Mouse (Mus musculus) liver, adult 2 months (tissue): ENCODE measurements around the gene 5830473C10Rik. TPM values are rescaled to one million over a fixed set of nuclear protein-coding genes. Genes with fewer than 3 reads are reported as not detected.

Source experiments
- DNase-seq: peaks from one replicate; pipeline ENCODE4 v3.0.0-alpha.2; 2011; ENCODE audit warnings: low read depth, low spot score; ENCODE audit errors: extremely low read depth
- H3K27ac ChIP-seq: fragments of 200-500 bp; replicated peaks from 2 replicates; pipeline ENCODE4 v1.5.1; 2012; ENCODE audit warnings: low read depth, mild to moderate bottlenecking, control low read depth, inconsistent platforms, low read length; ENCODE audit not compliant: insufficient read depth
- H3K27me3 ChIP-seq: fragments of 200-500 bp; 2 replicates; pipeline ENCODE4 v1.6.1; 2012; ENCODE audit warnings: mild to moderate bottlenecking, moderate library complexity, low read length, inconsistent platforms; ENCODE audit not compliant: control insufficient read depth, insufficient read depth
- H3K36me3 ChIP-seq: fragments of 200-500 bp; 2 replicates; pipeline ENCODE4 v1.6.1; 2012; ENCODE audit warnings: low read length, inconsistent platforms; ENCODE audit not compliant: control insufficient read depth, insufficient read depth
- H3K4me1 ChIP-seq: fragments of 200-500 bp; 2 replicates; pipeline ENCODE4 v1.6.1; 2011; ENCODE audit warnings: low read length; ENCODE audit not compliant: control insufficient read depth, insufficient read depth
- H3K4me3 ChIP-seq: fragments of 200-500 bp; 2 replicates; pipeline ENCODE4 v1.5.1; 2011; ENCODE audit warnings: low read depth, mild to moderate bottlenecking, control low read depth, low read length, moderate library complexity; ENCODE audit not compliant: insufficient read depth
- H3K79me2 ChIP-seq: fragments of 200-500 bp; 2 replicates; pipeline ENCODE4 v1.6.1; 2012; ENCODE audit warnings: inconsistent platforms, mild to moderate bottlenecking, low read length, moderate library complexity; ENCODE audit not compliant: control insufficient read depth, insufficient read depth
- H3K9ac ChIP-seq: fragments of 200-500 bp; 2 replicates; pipeline ENCODE4 v1.6.1; 2012; ENCODE audit warnings: low read depth, mild to moderate bottlenecking, control low read depth, inconsistent platforms, low read length
- CTCF ChIP-seq: fragments of 200-500 bp; IDR thresholded peaks from 2 replicates; pipeline ENCODE4 v1.5.1; 2011; ENCODE audit warnings: low read depth, low read length, control low read depth
- POLR2A ChIP-seq: fragments of 200-500 bp; IDR thresholded peaks from 2 replicates; pipeline ENCODE4 v1.6.1; 2011; ENCODE audit warnings: low read length, control low read depth; ENCODE audit not compliant: insufficient read depth; ENCODE audit errors: extremely low read depth
- WGBS: fragments of 180-500 bp; shearing (Covaris S2); methylation state at CpG from one replicate; pipeline ENCODE4 v1.1.7; 2018; 5-methylcytosine and 5-hydroxymethylcytosine counted together
- polyA plus RNA-seq: library from polyadenylated mRNA; depleted of rRNA; stranded (reverse); fragments of >200 nt; gene quantifications from 2 replicates; pipeline ENCODE4 v1.2.3, GENCODE M21; 2012; rRNA removed
- total RNA-seq: library from RNA; depleted of rRNA; stranded (reverse); fragments of >200 nt; gene quantifications from 2 replicates; pipeline ENCODE4 v1.2.3, GENCODE M21; 2014; rRNA removed

Gene 5830473C10Rik
- total RNA-seq, result 22.2 and 39.4 TPM in 2 replicates
- 20.6 and 36.0 TPM in 2 replicates for polyA plus RNA-seq

GRCm38 (mm10) chr5:90560743-90561142 is at the start of gene 5830473C10Rik:
Gene 5830473C10Rik (plus strand): TSS chr5:90561107.
- 22% methylated on average over 6 of the region's 6 CpGs for WGBS
- Histone ChIP-seq H3K27ac (peak within 1 kb of the TSS; percentile 100), H3K36me3 (no peaks in the 10 kb centered on the region), H3K79me2 (0 out of 2 replicates have a peak, but pooled peaks cover 3% of the 10 kb centered on the region), H3K27me3 (no peaks in the 10 kb centered on the region), H3K4me3 (peak within 1 kb of the TSS; percentile 56), H3K9ac (peak within 1 kb of the TSS; percentile 91), H3K4me1 (peaks cover 7% of the 10 kb centered on the region)
- no peak for TF ChIP-seq POLR2A
- TF ChIP-seq CTCF, result no peak
- DNase-seq, result peak; percentile 100

GRCm38 (mm10) chr5:90512288-90512955 is 48.5 kb upstream of the 5830473C10Rik start:
- no peak overlapping the region for H3K4me3 ChIP-seq
- peak; percentile 91 for DNase-seq
- H3K9ac ChIP-seq, result no peak overlapping the region
- H3K27me3 ChIP-seq, result no peaks in the 10 kb centered on the region
- peaks cover 8% of the 10 kb centered on the region; the same call in 1 of the 2 replicates for H3K4me1 ChIP-seq
- H3K36me3 ChIP-seq, result no peaks in the 10 kb centered on the region
- WGBS, result 47% methylated on average over 6 of the region's 6 CpGs
- H3K27ac ChIP-seq, result no peak overlapping the region
- no peaks in the 10 kb centered on the region; the same call in 1 of the 2 replicates for H3K79me2 ChIP-seq
- no peak for TF ChIP-seq CTCF

DNA sequence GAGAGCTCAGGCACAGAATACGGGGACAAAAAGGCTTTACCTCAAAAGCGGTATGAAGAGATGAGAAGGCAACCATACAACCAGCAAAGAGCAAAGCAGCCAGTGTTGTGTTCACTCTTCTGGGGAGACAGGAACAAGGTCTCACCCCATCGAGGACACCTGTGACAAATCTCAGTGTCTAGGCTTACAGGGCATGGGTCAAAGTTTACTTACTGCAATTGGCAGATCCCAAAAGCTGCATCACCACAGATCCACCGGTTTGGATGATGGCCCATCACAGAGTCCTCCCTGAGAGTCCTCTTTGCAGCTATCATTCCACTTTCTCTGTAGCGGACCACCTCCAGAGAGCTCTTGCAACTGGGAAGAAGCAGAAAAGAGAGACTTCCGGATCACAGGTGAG is 45.3 kb upstream of the 5830473C10Rik start:
- WGBS, result 63% methylated on average over 6 of the region's 6 CpGs
- no peak for TF ChIP-seq CTCF
- no peak for TF ChIP-seq POLR2A
- Histone ChIP-seq H3K79me2 (no peaks in the 10 kb centered on the region; the same call in 1 of the 2 replicates), H3K27ac (0 out of 2 replicates have a peak overlapping the region, but pooled peaks have one; percentile 27), H3K4me1 (peaks cover 12% of the 10 kb centered on the region; the same call in 1 of the 2 replicates), H3K9ac (peak overlapping the region; percentile 21), H3K4me3 (no peak overlapping the region), H3K27me3 (no peaks in the 10 kb centered on the region), H3K36me3 (no peaks in the 10 kb centered on the region)
- DNase-seq, result peak; percentile 94

GRCm38 (mm10) chr5:90518356-90519100 is 42.4 kb upstream of the 5830473C10Rik start, which contains the start of gene Afm:
Gene Afm (plus strand): TSS chr5:90518932.
- peaks cover 20% of the 10 kb centered on the region; the same call in 1 of the 2 replicates for H3K4me1 ChIP-seq
- peak within 1 kb of the TSS; percentile 86 for H3K27ac ChIP-seq
- DNase-seq, result peak; percentile 90
- peaks cover 14% of the 10 kb centered on the region for H3K36me3 ChIP-seq
- H3K79me2 ChIP-seq, result no peaks in the 10 kb centered on the region
- H3K4me3 ChIP-seq, result peak within 1 kb of the TSS; percentile 68
- peak within 1 kb of the TSS; percentile 69 for H3K9ac ChIP-seq
- no peaks in the 10 kb centered on the region for H3K27me3 ChIP-seq
- 26% methylated on average over 6 of the region's 6 CpGs for WGBS
- no peak for TF ChIP-seq POLR2A
- TF ChIP-seq CTCF, result no peak

- Histone ChIP-seq H3K27me3 (no peaks in the 10 kb centered on the region), H3K36me3 (peaks cover 39% of the 10 kb centered on the region), H3K9ac (no peak overlapping the region), H3K27ac (peak overlapping the region; percentile 28), H3K4me1 (peaks cover 17% of the 10 kb centered on the region), H3K79me2 (no peaks in the 10 kb centered on the region), H3K4me3 (no peak overlapping the region)
- 61% methylated on average over 8 of the region's 8 CpGs for WGBS
- peak; percentile 64 for DNase-seq
- TF ChIP-seq POLR2A (no peak), CTCF (no peak)
Measured at GRCm38 (mm10) chr5:90551191-90551590, 9.7 kb upstream of the 5830473C10Rik start.
